Mouse (Mus musculus): ENCODE data around the gene Gm18596.
"Not testable (repeated sequence)": the region's sequence is repeated elsewhere in the genome, so short reads cannot be mapped to it uniquely, and the experiment has no call there.

DNA sequence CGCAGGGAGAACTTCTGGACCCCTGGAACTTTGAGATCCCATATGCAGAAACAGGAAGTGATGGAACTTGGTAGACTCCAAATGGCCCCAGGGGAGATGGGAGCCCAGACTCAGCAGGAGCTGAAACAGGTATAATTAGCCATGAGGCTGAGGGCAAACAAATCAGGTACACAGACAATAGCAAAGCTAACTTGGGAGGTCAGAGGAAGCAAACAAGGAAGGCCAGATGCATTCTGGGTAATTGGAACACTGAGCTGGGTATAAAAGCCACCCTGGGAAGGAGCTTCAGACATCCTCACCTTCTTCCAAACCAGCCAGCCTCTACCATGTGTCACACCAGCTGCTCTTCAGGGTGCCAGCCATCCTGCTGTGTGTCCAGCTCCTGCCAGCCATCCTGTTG lies 22.1 kb downstream of the Gm18596 start, which contains the start of gene Krtap12-1:
- TF ChIP-seq CTCF, POLR2A (IDR thresholded peaks at IDR 0.05; ENCODE audit: insufficient read depth, low read depth, low read length): not testable (repeated sequence)

Measured in olfactory bulb, adult 2 months (tissue).